Mouse (Mus musculus) CH12.LX (cell line): Measurements from ENCODE around the gene Ttc7. TPM values are rescaled to one million over a fixed set of nuclear protein-coding genes. Genes with fewer than 3 reads are reported as not detected.
A peak's percentile ranks its signal among the peaks of the same experiment; 100 is the strongest.
"Not testable (repeated sequence)": the region's sequence is repeated elsewhere in the genome, so short reads cannot be mapped to it uniquely, and the experiment has no call there.

Experiments used
- DNase-seq: peaks from one replicate; pipeline ENCODE4 v3.0.0-alpha.2; 2013; ENCODE audit errors: extremely low read depth
- H3K27ac ChIP-seq: 2 replicates; pipeline ENCODE4 v1.5.1; 2012; ENCODE audit warnings: low read depth, mild to moderate bottlenecking, control low read depth, moderate library complexity; ENCODE audit not compliant: insufficient read depth
- H3K27me3 ChIP-seq: replicated peaks from 2 replicates; pipeline ENCODE3; 2012; ENCODE audit warnings: inconsistent platforms
- H3K36me3 ChIP-seq, 2 experiments: replicated peaks in 1 of 2; 2 replicates each; pipeline versions ENCODE3 to v1.6.1; 2012; ENCODE audit warnings: inconsistent platforms in 1 of 2, low read length in 1 of 2, mild to moderate bottlenecking in 1 of 2, mixed read lengths in 1 of 2, moderate library complexity in 1 of 2; ENCODE audit not compliant: control insufficient read depth in 1 of 2, insufficient read depth in 1 of 2
- H3K4me1 ChIP-seq, 2 experiments: 2 replicates each; pipeline ENCODE4 v1.6.1; 2012; ENCODE audit warnings: inconsistent platforms in 1 of 2, moderate library complexity in 1 of 2; ENCODE audit not compliant: insufficient read depth in 2 of 2, control insufficient read depth in 1 of 2
- H3K4me2 ChIP-seq: 2 replicates; pipeline ENCODE4 v1.6.1; 2012; ENCODE audit warnings: low read depth, mild to moderate bottlenecking, control low read depth; ENCODE audit not compliant: poor library complexity, insufficient read depth, severe bottlenecking
- H3K4me3 ChIP-seq, 3 experiments: fragments of 150-350 bp in 1 of 3; sonication (generic) in 1 of 3; replicated peaks in 1 of 3; 2 replicates each; pipeline versions ENCODE3 to v1.5.1; 2011 to 2012; ENCODE audit warnings: low read depth in 2 of 3, low read length in 2 of 3, mild to moderate bottlenecking in 2 of 3, moderate library complexity in 2 of 3, control low read depth in 1 of 3, improper control_type of control experiment in 1 of 3, inconsistent platforms in 1 of 3, mixed read lengths in 1 of 3; ENCODE audit not compliant: poor library complexity in 1 of 3
- H3K79me2 ChIP-seq: replicated peaks from 2 replicates; pipeline ENCODE4 v1.6.1; 2012; ENCODE audit warnings: mild to moderate bottlenecking, moderate library complexity; ENCODE audit not compliant: control insufficient read depth, poor library complexity, insufficient read depth, severe bottlenecking; ENCODE audit errors: extremely low read depth
- H3K9ac ChIP-seq: 2 replicates; pipeline ENCODE4 v1.6.1; 2012; ENCODE audit warnings: low read depth, mild to moderate bottlenecking, control low read depth, moderate library complexity; ENCODE audit not compliant: insufficient read depth
- H3K9me3 ChIP-seq: replicated peaks from 2 replicates; pipeline ENCODE3; 2012; ENCODE audit warnings: low read length, inconsistent platforms, mixed read lengths
- CHD1 ChIP-seq: IDR thresholded peaks from 2 replicates; pipeline ENCODE4 v1.6.1; 2012; ENCODE audit warnings: low read depth, low read length, improper control_type of control experiment, inconsistent platforms
- EP300 ChIP-seq: IDR thresholded peaks from 2 replicates; pipeline ENCODE4 v1.6.1; 2011; ENCODE audit warnings: low read length, improper control_type of control experiment
- GABPA ChIP-seq: IDR thresholded peaks from 2 replicates; pipeline ENCODE4 v1.6.1; 2012; ENCODE audit warnings: low read depth, low read length, improper control_type of control experiment, inconsistent platforms; ENCODE audit not compliant: insufficient replicate concordance
- MAX ChIP-seq: IDR thresholded peaks from 2 replicates; pipeline ENCODE4 v1.6.1; 2011; ENCODE audit warnings: low read length, improper control_type of control experiment
- NRF1 ChIP-seq: IDR thresholded peaks from 2 replicates; pipeline ENCODE4 v1.6.1; 2014; ENCODE audit warnings: low read depth, mild to moderate bottlenecking, inconsistent platforms, low read length, improper control_type of control experiment, moderate library complexity
- PAX5 ChIP-seq: IDR thresholded peaks from 2 replicates; pipeline ENCODE4 v1.6.1; 2012; ENCODE audit warnings: low read length, inconsistent platforms, mixed read lengths
- POLR2AphosphoS2 ChIP-seq: IDR thresholded peaks from 2 replicates; pipeline ENCODE4 v1.6.1; 2011; ENCODE audit warnings: low read depth, low read length, improper control_type of control experiment
- RCOR1 ChIP-seq: conservative IDR thresholded peaks from 2 replicates; pipeline ENCODE4 v1.6.1; 2012; ENCODE audit warnings: low read depth, mild to moderate bottlenecking, inconsistent platforms, low read length, improper control_type of control experiment
- SIN3A ChIP-seq: IDR thresholded peaks from 2 replicates; pipeline ENCODE4 v1.6.1; 2012; ENCODE audit warnings: low read length, improper control_type of control experiment, inconsistent platforms
- TBP ChIP-seq: conservative IDR thresholded peaks from 2 replicates; pipeline ENCODE4 v1.6.1; 2011; ENCODE audit warnings: low read depth, low read length, improper control_type of control experiment
- TCF12 ChIP-seq: IDR thresholded peaks from 2 replicates; pipeline ENCODE4 v1.6.1; 2014; ENCODE audit warnings: low read depth, mild to moderate bottlenecking, inconsistent platforms, low read length, improper control_type of control experiment
- USF2 ChIP-seq: conservative IDR thresholded peaks from 2 replicates; pipeline ENCODE4 v1.6.1; 2011; ENCODE audit warnings: low read depth, low read length, improper control_type of control experiment
- ZKSCAN1 ChIP-seq: IDR thresholded peaks from 2 replicates; pipeline ENCODE4 v1.6.1; 2012; ENCODE audit warnings: low read depth, inconsistent platforms, low read length, improper control_type of control experiment, borderline replicate concordance
- dilution Hi-C: fragments of 300-500 bp; cut with MboI; formaldehyde crosslinking; loops from 2 replicates; pipeline ENCODE4 v1.14.3; 2020; ENCODE audit warnings: low sequenced_read_pairs; ENCODE audit not compliant: extremely low pct_unique_long_range_greater_than_20kb, extremely low pct_ligation_motif_present
- in situ Hi-C: fragments of 300-500 bp; cut with MboI; formaldehyde crosslinking; loops from 3 replicates; pipeline ENCODE4 v1.14.3; 2019; ENCODE audit warnings: low sequenced_read_pairs, low pct_ligation_motif_present, low pct_unique_long_range_greater_than_20kb, mixed read lengths
- polyA plus RNA-seq: library from polyadenylated mRNA; unstranded; fragments of >175 nt; gene quantifications from 2 replicates; pipeline ENCODE4 v1.2.1, GENCODE M21; 2012; ENCODE audit warnings: low read depth; ENCODE audit not compliant: insufficient read length
- total RNA-seq, 2 experiments: library from RNA; depleted of rRNA; stranded (reverse); fragments of 300-350 nt in 1 of 2; fragments of >200 nt in 1 of 2; gene quantifications; 2 replicates each; pipeline ENCODE4 v1.2.3; 2012 to 2014

Ttc7 gene
- total and polyA plus RNA-seq, 3 experiments, result 6.2 to 16.4 (median 12.8) TPM

GRCm38 (mm10) chr17:87295738-87296137 lies 13.1 kb downstream of the Ttc7 start:
- no peak overlapping the region for H3K4me3 ChIP-seq
- dilution Hi-C loops (no loop called here), in situ Hi-C loops (no loop called here)
- no peaks in the 10 kb centered on the region for H3K9me3 ChIP-seq
- H3K27ac ChIP-seq, result no peak overlapping the region
- H3K9ac ChIP-seq, result no peak overlapping the region
- H3K36me3 ChIP-seq, result peaks cover 12 to 58% of the 10 kb centered on the region in 2 experiments
- H3K27me3 ChIP-seq, result no peaks in the 10 kb centered on the region
- no peak for DNase-seq
- no peaks in the 10 kb centered on the region for H3K79me2 ChIP-seq
- H3K4me2 ChIP-seq, result no peak overlapping the region
- H3K4me1 ChIP-seq, result peaks cover 8 to 25% of the 10 kb centered on the region in 2 experiments
- TF ChIP-seq POLR2AphosphoS2, result no peak
- TF ChIP-seq CHD1, result no peak

GRCm38 (mm10) chr17:87296701-87297100 lies 14.0 kb downstream of the Ttc7 start:
- H3K79me2 ChIP-seq, H3K4me2 ChIP-seq, DNase-seq, H3K27ac ChIP-seq, in situ Hi-C loops, dilution Hi-C loops, H3K27me3 ChIP-seq, H3K9ac ChIP-seq, H3K4me3 ChIP-seq, H3K9me3 ChIP-seq: not testable (repeated sequence)
- peaks cover 8 to 29% of the 10 kb centered on the region in 2 experiments for H3K4me1 ChIP-seq
- peaks cover 12 to 53% of the 10 kb centered on the region in 2 experiments for H3K36me3 ChIP-seq

- Histone ChIP-seq H3K79me2 (no peaks in the 10 kb centered on the region), H3K4me2 (no peak overlapping the region), H3K27ac (no peak overlapping the region), H3K9me3 (no peaks in the 10 kb centered on the region), H3K4me1 (peaks cover 8 to 40% of the 10 kb centered on the region in 2 experiments), H3K36me3 (peaks cover 5 to 35% of the 10 kb centered on the region in 2 experiments), H3K4me3 (no peak overlapping the region), H3K9ac (no peak overlapping the region), H3K27me3 (no peaks in the 10 kb centered on the region)
- dilution Hi-C loops (no loop called here), in situ Hi-C loops (no loop called here)
- no peak for TF ChIP-seq TCF12
- TF ChIP-seq USF2, result no peak
- TF ChIP-seq GABPA, result no peak
- no peak for TF ChIP-seq PAX5
- TF ChIP-seq EP300, result no peak
- TF ChIP-seq NRF1, result no peak
- TF ChIP-seq RCOR1, result no peak
- no peak for TF ChIP-seq ZKSCAN1
- TF ChIP-seq SIN3A, result no peak
- no peak for TF ChIP-seq TBP
- no peak for TF ChIP-seq MAX
- DNase-seq, result peak; percentile 38
Observed at GRCm38 (mm10) chr17:87298944-87299343, 16.3 kb downstream of the Ttc7 start.
